Mouse (Mus musculus): ENCODE measurements at regions not wholly inside any gene's neighbourhood (a gene's known extent, or its start where the extent isn't known, plus 50 kb on each side); places are given as distances from the start of the nearest gene placed in this dataset.

DNA sequence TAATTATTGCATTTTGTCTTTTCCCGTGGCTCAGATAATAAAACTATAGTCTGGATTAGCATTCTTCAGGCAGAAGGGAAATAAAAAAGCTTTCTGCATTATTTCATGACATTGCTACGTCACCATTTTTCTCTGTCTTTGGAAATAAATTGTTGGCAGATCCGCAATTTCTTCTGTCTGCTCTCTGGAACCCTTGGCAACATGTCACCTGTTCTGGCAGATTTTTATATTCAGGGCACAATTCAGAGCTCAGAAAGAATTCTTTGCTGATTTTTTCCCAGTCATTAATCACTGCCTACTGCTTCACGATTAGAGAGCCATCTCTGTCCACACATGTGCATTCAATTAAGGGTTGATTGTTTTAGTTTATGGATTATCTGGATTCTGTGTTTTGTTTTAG, 460.5 kb downstream of the Cdh8 start:
- ATAC-seq (ENCODE audit: low FRiP score) (no peak), DNase-seq (ENCODE audit: low spot score) (no peak)
- H3K4me3 ChIP-seq (replicated peaks; ENCODE audit: low read length): no peak overlapping the region
- no peak overlapping the region for H3K4me2 ChIP-seq (replicated peaks)
- no peak overlapping the region for H3K27ac ChIP-seq
- no peaks in the 10 kb centered on the region for H3K4me1 ChIP-seq (replicated peaks; ENCODE audit: control insufficient read depth, insufficient read depth, low read length)
- H3K27me3 ChIP-seq (ENCODE audit: control insufficient read depth, insufficient read depth, low read length): no peaks in the 10 kb centered on the region
- no peaks in the 10 kb centered on the region for H3K36me3 ChIP-seq (replicated peaks; ENCODE audit: control insufficient read depth, insufficient read depth)
- H3K9ac ChIP-seq: no peak overlapping the region
- 41% methylated on average over 4 of the region's 4 CpGs for WGBS
- H3K9me3 ChIP-seq (ENCODE audit: control insufficient read depth, low read length): no peaks in the 10 kb centered on the region

DNA sequence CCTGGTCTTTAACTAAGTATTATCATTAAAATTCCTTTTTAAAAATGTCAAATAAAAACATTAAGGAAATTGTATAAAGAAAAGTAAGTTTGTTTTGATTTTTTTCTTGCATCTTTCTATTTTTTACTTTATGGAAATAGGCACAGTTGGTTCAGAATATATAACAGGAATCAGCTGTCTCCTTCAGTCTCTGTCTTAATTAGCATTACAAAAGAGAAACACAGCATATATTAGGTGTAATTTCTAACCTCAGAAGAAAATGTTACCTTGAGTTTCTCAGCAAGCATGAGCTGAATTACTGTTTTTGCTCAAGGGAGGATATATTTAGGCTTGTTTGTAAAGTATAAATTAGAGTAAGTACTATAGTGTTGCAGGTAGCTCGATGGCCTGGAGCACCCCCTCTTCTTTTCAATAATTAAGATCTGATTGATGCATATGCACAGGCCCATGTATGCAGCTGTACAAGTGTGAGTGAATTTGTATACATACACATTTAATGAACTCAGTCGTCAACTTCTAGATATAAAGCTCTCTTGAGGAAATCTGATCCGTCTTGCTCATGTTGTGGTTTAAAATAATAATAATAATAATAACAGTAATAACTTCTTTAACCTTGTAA, 503.0 kb downstream of the Cdh8 start:
- no peak overlapping the region for H3K27ac ChIP-seq
- H3K9me3 ChIP-seq (ENCODE audit: control insufficient read depth, low read length): no peaks in the 10 kb centered on the region
- DNase-seq (ENCODE audit: low spot score) (no peak), ATAC-seq (ENCODE audit: low FRiP score) (no peak)
- no peak overlapping the region for H3K4me2 ChIP-seq (replicated peaks)
- H3K4me1 ChIP-seq (replicated peaks; ENCODE audit: control insufficient read depth, insufficient read depth, low read length): no peaks in the 10 kb centered on the region
- no peak overlapping the region for H3K9ac ChIP-seq
- WGBS: 40% methylated on average over 3 of the region's 3 CpGs
- H3K4me3 ChIP-seq (replicated peaks; ENCODE audit: low read length): no peak overlapping the region
- H3K27me3 ChIP-seq (ENCODE audit: control insufficient read depth, insufficient read depth, low read length): no peaks in the 10 kb centered on the region
- no peaks in the 10 kb centered on the region for H3K36me3 ChIP-seq (replicated peaks; ENCODE audit: control insufficient read depth, insufficient read depth)

DNA sequence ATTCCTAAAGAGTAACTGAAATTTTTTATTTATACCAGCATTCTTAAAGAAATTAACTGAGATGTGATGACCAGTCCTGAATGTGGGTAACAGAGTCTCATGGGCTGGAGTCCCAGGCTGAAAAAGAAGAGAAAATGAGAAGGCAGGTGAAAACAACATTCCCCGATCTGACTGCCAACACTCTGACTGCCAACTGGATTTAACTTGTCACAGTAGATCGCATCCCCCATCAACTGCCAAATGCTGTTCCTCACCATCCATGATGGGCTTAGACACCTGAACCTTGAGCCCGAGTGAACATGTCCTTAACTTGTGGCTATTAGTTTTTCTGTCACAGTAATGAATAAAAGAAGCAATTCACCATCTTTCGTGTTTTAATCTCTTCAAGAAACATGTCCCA, 522.9 kb downstream of the Cdh8 start:
- Histone ChIP-seq H3K4me1 (replicated peaks; ENCODE audit: control insufficient read depth, insufficient read depth, low read length) (no peaks in the 10 kb centered on the region), H3K27ac (no peak overlapping the region), H3K9me3 (ENCODE audit: control insufficient read depth, low read length) (no peaks in the 10 kb centered on the region), H3K4me3 (replicated peaks; ENCODE audit: low read length) (no peak overlapping the region), H3K4me2 (replicated peaks) (no peak overlapping the region), H3K27me3 (ENCODE audit: control insufficient read depth, insufficient read depth, low read length) (no peaks in the 10 kb centered on the region), H3K36me3 (replicated peaks; ENCODE audit: control insufficient read depth, insufficient read depth) (no peaks in the 10 kb centered on the region), H3K9ac (no peak overlapping the region)
- 88% methylated on average over 4 of the region's 4 CpGs for WGBS
- DNase-seq (ENCODE audit: low spot score) (no peak), ATAC-seq (ENCODE audit: low FRiP score) (no peak)

DNA sequence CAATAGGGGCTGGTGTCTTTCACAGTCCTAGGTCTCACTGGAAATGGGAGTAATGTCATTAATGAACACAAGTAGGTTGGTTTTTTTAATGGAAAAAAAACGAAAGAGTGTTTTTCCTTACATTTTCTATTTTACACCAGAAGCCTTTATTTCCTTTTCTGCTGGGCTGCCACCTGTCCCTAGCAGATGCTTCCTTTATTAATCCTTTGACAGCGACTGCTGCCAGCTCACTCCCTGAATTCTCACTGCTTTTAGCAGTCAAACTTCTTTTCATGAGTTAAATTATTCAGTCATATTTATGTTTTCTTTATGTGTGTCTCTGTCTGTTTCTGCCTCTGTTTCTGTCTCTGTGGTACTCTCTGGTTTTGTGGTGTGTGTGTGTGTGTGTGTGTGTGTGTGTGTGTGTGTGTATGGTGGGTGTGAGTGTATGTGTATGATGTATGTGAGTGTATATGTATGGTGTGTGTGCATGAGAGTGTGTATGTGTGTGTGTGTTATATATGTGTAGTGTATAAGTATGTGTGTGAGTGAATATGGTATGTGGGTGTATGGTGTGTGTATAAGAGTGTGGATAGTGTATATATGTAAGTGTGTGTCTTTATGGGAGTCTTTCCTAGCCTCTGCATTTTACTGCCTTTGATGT, 554.5 kb downstream of the Cdh8 start:
- ATAC-seq (ENCODE audit: low FRiP score) (no peak), DNase-seq (ENCODE audit: low spot score) (no peak)

DNA sequence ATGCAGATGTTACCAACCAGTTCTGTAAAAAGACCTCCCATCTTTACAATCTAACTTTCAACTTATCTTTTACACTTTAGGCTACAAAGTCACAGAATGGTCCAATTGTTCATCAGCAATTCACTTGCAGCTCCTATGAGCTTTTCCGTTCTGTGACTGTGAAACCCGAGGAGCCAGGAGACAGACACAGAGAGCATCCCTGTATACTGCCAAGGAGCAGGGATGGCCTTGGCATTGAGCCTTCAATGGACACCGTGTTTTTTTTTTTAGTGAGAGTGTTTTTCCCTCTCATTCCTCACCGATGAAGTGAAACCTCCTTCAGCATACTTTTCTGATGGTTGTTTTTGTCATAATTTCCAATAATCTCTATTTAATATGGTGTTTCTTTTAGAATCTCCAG, 555.1 kb downstream of the Cdh8 start:
- no peaks in the 10 kb centered on the region for H3K27me3 ChIP-seq (ENCODE audit: control insufficient read depth, insufficient read depth, low read length)
- H3K4me2 ChIP-seq (replicated peaks): no peak overlapping the region
- no peak overlapping the region for H3K9ac ChIP-seq
- no peaks in the 10 kb centered on the region for H3K36me3 ChIP-seq (replicated peaks; ENCODE audit: control insufficient read depth, insufficient read depth)
- H3K4me1 ChIP-seq (replicated peaks; ENCODE audit: control insufficient read depth, insufficient read depth, low read length): no peaks in the 10 kb centered on the region
- ATAC-seq (ENCODE audit: low FRiP score) (no peak), DNase-seq (ENCODE audit: low spot score) (no peak)
- no peak overlapping the region for H3K27ac ChIP-seq
- H3K9me3 ChIP-seq (ENCODE audit: control insufficient read depth, low read length): no peaks in the 10 kb centered on the region
- no peak overlapping the region for H3K4me3 ChIP-seq (replicated peaks; ENCODE audit: low read length)
- 63% methylated on average over 4 of the region's 4 CpGs for WGBS

More for the DNA sequence above, 554.5 kb downstream of the Cdh8 start:
- H3K36me3 ChIP-seq (replicated peaks; ENCODE audit: control insufficient read depth, insufficient read depth): no peaks in the 10 kb centered on the region
- no peaks in the 10 kb centered on the region for H3K9me3 ChIP-seq (ENCODE audit: control insufficient read depth, low read length)
- no peak overlapping the region for H3K27ac ChIP-seq
- H3K4me2 ChIP-seq (replicated peaks): no peak overlapping the region
- no peak overlapping the region for H3K9ac ChIP-seq
- no peaks in the 10 kb centered on the region for H3K27me3 ChIP-seq (ENCODE audit: control insufficient read depth, insufficient read depth, low read length)
- H3K4me3 ChIP-seq (replicated peaks; ENCODE audit: low read length): no peak overlapping the region
- no peaks in the 10 kb centered on the region for H3K4me1 ChIP-seq (replicated peaks; ENCODE audit: control insufficient read depth, insufficient read depth, low read length)
- 62% methylated on average over 2 of the region's 2 CpGs for WGBS

DNA sequence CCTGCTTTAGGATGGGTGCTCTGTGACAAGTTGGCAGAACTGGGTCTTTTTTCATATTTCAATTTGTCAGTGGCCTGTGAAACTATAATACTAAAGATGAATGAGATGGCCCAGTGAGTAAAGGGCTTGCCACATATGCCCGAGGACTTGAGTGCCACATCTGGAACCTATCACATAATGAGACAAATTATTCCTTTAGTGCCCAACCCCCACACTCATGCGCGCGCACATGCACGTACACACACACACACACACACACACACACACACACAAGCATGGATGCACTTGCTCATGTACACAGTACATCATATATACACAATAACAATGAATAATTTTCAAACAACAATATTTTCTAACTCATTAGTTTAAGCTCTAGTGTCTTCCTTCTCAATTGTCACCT, 555.9 kb downstream of the Cdh8 start:
- H3K9ac ChIP-seq: no peak overlapping the region
- no peaks in the 10 kb centered on the region for H3K27me3 ChIP-seq (ENCODE audit: control insufficient read depth, insufficient read depth, low read length)
- H3K27ac ChIP-seq: no peak overlapping the region
- DNase-seq (ENCODE audit: low spot score) (no peak), ATAC-seq (ENCODE audit: low FRiP score) (no peak)
- 86% methylated on average over 5 of the region's 5 CpGs for WGBS
- H3K4me2 ChIP-seq (replicated peaks): no peak overlapping the region
- H3K4me3 ChIP-seq (replicated peaks; ENCODE audit: low read length): no peak overlapping the region
- H3K36me3 ChIP-seq (replicated peaks; ENCODE audit: control insufficient read depth, insufficient read depth): no peaks in the 10 kb centered on the region
- no peaks in the 10 kb centered on the region for H3K4me1 ChIP-seq (replicated peaks; ENCODE audit: control insufficient read depth, insufficient read depth, low read length)
- no peaks in the 10 kb centered on the region for H3K9me3 ChIP-seq (ENCODE audit: control insufficient read depth, low read length)

DNA sequence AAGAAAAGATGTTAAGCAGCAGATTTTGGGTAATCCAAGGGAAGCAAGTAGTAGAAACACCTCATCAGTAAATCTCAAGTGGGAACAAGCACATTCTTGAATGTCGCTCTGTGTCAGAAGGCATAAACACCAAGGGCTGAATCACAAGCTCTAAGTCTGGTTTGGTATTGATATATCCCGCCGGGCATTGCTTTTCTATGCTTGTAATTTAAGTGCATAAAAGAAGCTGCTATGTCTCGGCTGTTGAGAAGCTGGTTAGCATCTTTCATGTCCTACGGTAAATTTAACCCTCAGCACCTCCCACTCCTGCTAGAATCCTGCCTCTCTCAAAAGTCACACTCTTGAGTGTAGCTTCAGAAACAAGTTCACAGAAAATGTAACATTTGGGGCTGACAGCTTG, 586.8 kb downstream of the Cdh8 start:
- no peaks in the 10 kb centered on the region for H3K9me3 ChIP-seq (ENCODE audit: control insufficient read depth, low read length)
- 73% methylated on average over 5 of the region's 5 CpGs for WGBS
- H3K4me1 ChIP-seq (replicated peaks; ENCODE audit: control insufficient read depth, insufficient read depth, low read length): no peaks in the 10 kb centered on the region
- H3K36me3 ChIP-seq (replicated peaks; ENCODE audit: control insufficient read depth, insufficient read depth): no peaks in the 10 kb centered on the region
- H3K4me2 ChIP-seq (replicated peaks): no peak overlapping the region
- H3K9ac ChIP-seq: no peak overlapping the region
- H3K27ac ChIP-seq: no peak overlapping the region
- no peaks in the 10 kb centered on the region for H3K27me3 ChIP-seq (ENCODE audit: control insufficient read depth, insufficient read depth, low read length)
- H3K4me3 ChIP-seq (replicated peaks; ENCODE audit: low read length): no peak overlapping the region
- ATAC-seq (ENCODE audit: low FRiP score): no peak
- DNase-seq (ENCODE audit: low spot score): no peak

DNA sequence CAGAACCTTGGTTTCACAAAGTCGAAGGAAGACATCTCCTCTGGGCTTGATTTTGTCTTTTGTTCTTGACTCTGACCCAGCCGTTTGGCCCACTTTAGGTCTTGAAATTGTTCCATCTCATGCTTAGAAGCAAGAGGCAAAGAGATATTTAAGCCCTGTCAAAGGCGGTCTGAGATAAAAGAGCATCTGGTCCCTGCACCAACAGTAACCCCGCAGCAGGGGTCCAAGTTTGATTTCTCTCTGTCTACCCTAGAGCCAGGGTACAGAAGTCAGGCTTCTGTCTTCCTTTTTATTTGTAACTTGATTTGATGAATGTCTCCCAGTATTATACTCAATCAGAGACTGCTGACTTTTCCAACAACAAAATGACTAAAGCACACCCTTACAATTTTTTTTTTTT, 587.3 kb downstream of the Cdh8 start:
- no peaks in the 10 kb centered on the region for H3K36me3 ChIP-seq (replicated peaks; ENCODE audit: control insufficient read depth, insufficient read depth)
- H3K4me2 ChIP-seq (replicated peaks): no peak overlapping the region
- WGBS: 61% methylated on average over 4 of the region's 4 CpGs
- no peak overlapping the region for H3K27ac ChIP-seq
- DNase-seq (ENCODE audit: low spot score): no peak
- H3K27me3 ChIP-seq (ENCODE audit: control insufficient read depth, insufficient read depth, low read length): no peaks in the 10 kb centered on the region
- H3K4me1 ChIP-seq (replicated peaks; ENCODE audit: control insufficient read depth, insufficient read depth, low read length): no peaks in the 10 kb centered on the region
- ATAC-seq (ENCODE audit: low FRiP score): no peak
- no peaks in the 10 kb centered on the region for H3K9me3 ChIP-seq (ENCODE audit: control insufficient read depth, low read length)
- H3K4me3 ChIP-seq (replicated peaks; ENCODE audit: low read length): no peak overlapping the region
- no peak overlapping the region for H3K9ac ChIP-seq

DNA sequence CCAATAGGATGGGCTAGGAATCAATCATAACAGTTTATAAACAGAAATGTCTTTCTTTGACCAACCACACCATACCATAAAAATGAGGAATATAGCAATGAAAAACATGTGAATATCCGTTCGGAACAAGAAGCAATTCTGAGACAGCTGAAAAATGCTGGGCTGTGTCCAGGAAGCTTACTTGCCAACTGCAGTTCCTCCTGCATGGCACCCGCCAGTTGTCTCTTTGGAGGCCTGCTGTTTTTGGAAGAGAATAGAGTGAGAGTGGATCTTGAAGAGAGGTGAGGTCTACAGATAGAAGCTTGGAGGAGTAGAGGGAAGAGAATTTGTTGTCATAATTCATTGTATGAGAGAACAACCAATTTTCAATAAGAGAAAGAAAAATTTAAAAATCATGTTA, 604.3 kb downstream of the Cdh8 start:
- Histone ChIP-seq H3K9ac (no peak overlapping the region), H3K9me3 (ENCODE audit: control insufficient read depth, low read length) (no peaks in the 10 kb centered on the region), H3K4me2 (replicated peaks) (no peak overlapping the region), H3K4me1 (replicated peaks; ENCODE audit: control insufficient read depth, insufficient read depth, low read length) (no peaks in the 10 kb centered on the region), H3K27me3 (ENCODE audit: control insufficient read depth, insufficient read depth, low read length) (no peaks in the 10 kb centered on the region), H3K27ac (no peak overlapping the region), H3K4me3 (replicated peaks; ENCODE audit: low read length) (no peak overlapping the region), H3K36me3 (replicated peaks; ENCODE audit: control insufficient read depth, insufficient read depth) (no peaks in the 10 kb centered on the region)
- no peak for ATAC-seq (ENCODE audit: low FRiP score)
- DNase-seq (ENCODE audit: low spot score): no peak
- 82% methylated on average over 3 of the region's 3 CpGs for WGBS

DNA sequence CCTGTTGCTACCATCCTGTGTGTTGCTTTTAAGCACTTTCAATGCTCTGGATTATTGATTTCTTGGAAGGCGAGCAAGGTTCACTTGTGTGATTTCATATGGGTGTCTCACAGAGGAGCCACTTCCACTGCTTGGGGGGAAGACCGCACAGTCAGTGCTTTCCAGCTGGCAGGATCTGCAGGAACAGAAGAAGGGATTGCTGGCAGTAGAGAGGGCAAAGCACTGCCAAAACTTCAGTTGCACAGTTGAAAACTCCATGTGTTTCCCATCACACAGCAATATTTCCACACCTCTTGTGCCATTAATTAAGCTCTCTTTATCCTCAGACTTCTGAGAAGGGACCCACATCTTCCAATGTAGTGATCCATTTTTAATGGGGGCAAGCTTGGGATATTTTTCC, 618.8 kb downstream of the Cdh8 start:
- ATAC-seq (ENCODE audit: low FRiP score) (no peak), DNase-seq (ENCODE audit: low spot score) (no peak)
- Histone ChIP-seq H3K4me2 (replicated peaks) (no peak overlapping the region), H3K9ac (no peak overlapping the region), H3K27me3 (ENCODE audit: control insufficient read depth, insufficient read depth, low read length) (no peaks in the 10 kb centered on the region), H3K4me1 (replicated peaks; ENCODE audit: control insufficient read depth, insufficient read depth, low read length) (no peaks in the 10 kb centered on the region), H3K27ac (no peak overlapping the region), H3K4me3 (replicated peaks; ENCODE audit: low read length) (no peak overlapping the region), H3K9me3 (ENCODE audit: control insufficient read depth, low read length) (no peaks in the 10 kb centered on the region), H3K36me3 (replicated peaks; ENCODE audit: control insufficient read depth, insufficient read depth) (no peaks in the 10 kb centered on the region)
- WGBS: 78% methylated on average over 2 of the region's 2 CpGs
